9 mouse cellular contexts compared by ENCODE assay signal in the genomic region with DNA sequence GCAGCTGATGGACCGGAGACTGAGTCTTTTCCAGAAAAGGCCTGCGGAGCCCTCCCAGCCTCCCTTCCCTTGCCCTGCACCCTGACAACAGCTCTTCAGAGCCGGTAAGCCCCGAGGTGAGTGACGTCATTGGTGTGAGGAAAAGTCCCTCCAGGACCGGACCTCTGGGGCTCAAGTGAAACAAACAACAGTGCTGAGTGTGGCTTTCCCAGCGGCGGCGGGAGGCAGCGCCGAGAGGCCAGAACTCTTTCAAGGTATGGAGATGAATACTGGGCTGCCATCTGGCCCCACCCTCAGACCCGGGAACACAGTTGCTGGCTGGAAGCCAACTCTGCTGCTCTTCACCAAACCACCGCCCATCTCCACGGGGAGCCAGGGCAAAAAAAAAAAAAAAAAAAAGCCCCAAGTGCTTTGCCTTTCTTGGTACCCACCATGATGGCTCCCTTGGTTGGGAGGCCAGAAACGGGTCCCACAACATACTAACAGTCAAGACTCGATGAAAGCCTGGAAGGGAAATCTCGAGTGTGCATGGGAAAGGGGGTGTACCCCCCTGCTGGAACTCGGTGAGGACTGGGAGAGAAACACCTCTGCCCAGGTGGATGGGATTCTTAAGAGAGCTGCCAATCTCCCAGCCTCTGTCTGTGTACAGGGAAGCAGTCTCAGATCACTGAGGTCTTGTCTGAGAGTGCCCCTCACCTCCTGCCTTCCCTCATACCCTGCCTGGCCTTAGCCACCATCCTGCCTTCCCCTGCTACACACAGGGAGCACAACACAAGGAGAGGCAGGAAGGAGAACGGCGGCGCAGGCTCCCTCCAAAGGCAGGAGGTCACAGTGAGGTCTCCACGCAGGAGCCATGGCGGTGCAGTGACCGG. TPM values are rescaled to one million over a fixed set of nuclear protein-coding genes. Genes with fewer than 3 reads are reported as not detected.
A peak's percentile ranks its signal among the peaks of the same experiment; 100 is the strongest.
DNase-seq lines count a peak whose midpoint lies in the region; ATAC-seq and TF ChIP-seq lines count a peak whose summit lies in the region.
"Had no signal": no experiment of that assay in that cellular context is flagged by ENCODE, and none has a peak within 500 bp of the region (broad histone marks: within the 10 kb centered on the region; RNA-seq: fewer than 3 reads in every experiment).

No protein-coding gene starts in this region.

- H3K27ac ChIP-seq in kidney, embryonic 14.5 days (ENCODE audit: low read depth, low read length): no peak overlapping the region
- H3K27ac ChIP-seq in intestine, embryonic 16.5 days (ENCODE audit: low read length): no peak overlapping the region
- H3K27ac ChIP-seq: hindbrain, embryonic 15.5 days had no signal

- no peak overlapping the region for H3K4me3 ChIP-seq in kidney, embryonic 14.5 days (ENCODE audit: low read length)
- H3K4me3 ChIP-seq in G1E (ENCODE audit: low read depth, low read length): peak overlapping the region; percentile 19
- peak overlapping the region; percentile 29; the same call in 1 of the 2 replicates for H3K4me3 ChIP-seq in intestine, embryonic 16.5 days (ENCODE audit: low read length)

- H3K9ac ChIP-seq in kidney, embryonic 14.5 days (ENCODE audit: low read depth, low read length): no peak overlapping the region
- no peak overlapping the region for H3K9ac ChIP-seq in intestine, embryonic 16.5 days (ENCODE audit: low read depth, low read length)
- H3K9ac ChIP-seq: hindbrain, embryonic 15.5 days had no signal

- no peaks in the 10 kb centered on the region for H3K36me3 ChIP-seq in kidney, embryonic 14.5 days (ENCODE audit: control insufficient read depth, insufficient read depth, low read length)
- no peaks in the 10 kb centered on the region for H3K36me3 ChIP-seq in G1E (replicated peaks)
- H3K36me3 ChIP-seq in intestine, embryonic 16.5 days (ENCODE audit: control insufficient read depth, insufficient read depth, low read length): no peaks in the 10 kb centered on the region

- WGBS in kidney, embryonic 14.5 days: 10% methylated on average over 24 of the region's 24 CpGs
- 19% methylated on average over 24 of the region's 24 CpGs for WGBS in intestine, embryonic 16.5 days

- peaks cover 83% of the 10 kb centered on the region for H3K27me3 ChIP-seq in kidney, embryonic 14.5 days (ENCODE audit: control insufficient read depth, insufficient read depth, low read length)
- peaks cover 57% of the 10 kb centered on the region for H3K27me3 ChIP-seq in G1E (ENCODE audit: insufficient read depth, low read length)
- peaks cover 80% of the 10 kb centered on the region for H3K27me3 ChIP-seq in intestine, embryonic 16.5 days (replicated peaks; ENCODE audit: control insufficient read depth, insufficient read depth, low read length)

- no peaks in the 10 kb centered on the region for H3K9me3 ChIP-seq in kidney, embryonic 14.5 days (ENCODE audit: control insufficient read depth, low read length)
- peaks cover 6% of the 10 kb centered on the region; the same call in 1 of the 2 replicates for H3K9me3 ChIP-seq in G1E (replicated peaks)
- H3K9me3 ChIP-seq in intestine, embryonic 16.5 days (ENCODE audit: control insufficient read depth, low read length): no peaks in the 10 kb centered on the region
- H3K9me3 ChIP-seq: hindbrain, embryonic 15.5 days had no signal

- H3K4me2 ChIP-seq in kidney, embryonic 14.5 days (replicated peaks; ENCODE audit: low read depth, low read length): peak overlapping the region; percentile 47
- H3K4me2 ChIP-seq in intestine, embryonic 16.5 days (ENCODE audit: low read depth, low read length): no peak overlapping the region

- no peak for DNase-seq in kidney, adult 9 months
- no peak for DNase-seq in G1E (ENCODE audit: low spot score)
- DNase-seq in cerebellum, postnatal 10 days: peak; percentile 84
- DNase-seq in spleen, postnatal 36 days (ENCODE audit: low spot score in 2 of 2): no peak
- no peak for DNase-seq in layer of hippocampus, adult 18-20 months (ENCODE audit: low spot score in 2 of 2)
- no peak for DNase-seq in yolk sac, embryonic 10.5 days (ENCODE audit: low spot score)

- peaks cover 17% of the 10 kb centered on the region for H3K4me1 ChIP-seq in kidney, embryonic 14.5 days (ENCODE audit: control insufficient read depth, insufficient read depth, low read length)
- peaks cover 2% of the 10 kb centered on the region; the same call in 1 of the 2 replicates for H3K4me1 ChIP-seq in G1E (ENCODE audit: insufficient read depth, low read depth, low read length)
- peaks cover 20% of the 10 kb centered on the region for H3K4me1 ChIP-seq in intestine, embryonic 16.5 days (ENCODE audit: control insufficient read depth, insufficient read depth, low read length)

- TF ChIP-seq CTCF in G1E (IDR thresholded peaks at IDR 0.05; ENCODE audit: low read depth, low read length): no peak

- ATAC-seq in kidney, embryonic 14.5 days (ENCODE audit: low FRiP score, low TSS enrichment): no peak
- ATAC-seq in G1E (ENCODE audit: extremely low read depth, insufficient number of reproducible peaks, low FRiP score, poor library complexity, severe bottlenecking): no peak
- ATAC-seq in intestine, embryonic 16.5 days: no peak; the same call in none of the 2 replicates

RNA-seq across cellular contexts. Expression of gene Tmem151b, which starts 5.2 kb away (rescaled TPM):
- 1.7 and 2.0 TPM in 2 replicates for polyA plus RNA-seq in kidney, embryonic 14.5 days (2014; fragmentation: Nextera tagmentation; extraction: Ambion mirVana)
- not detected in 2 replicates for total RNA-seq in G1E (2014; fragmentation: Nextera tagmentation)
- total RNA-seq in G1E (2017): under 0.01 TPM in 1 of 2 replicates, not detected in the other
- polyA plus RNA-seq in G1E (2012): not detected in 2 replicates
- polyA plus RNA-seq in intestine, embryonic 16.5 days (2015; fragmentation: Nextera tagmentation; extraction: Ambion mirVana): 2.2 and 2.5 TPM in 2 replicates
- 100 to 1,000 TPM; 112 to 119 TPM for total RNA-seq in layer of hippocampus, adult 18-20 months (2021)

RNA-seq across cellular contexts. Expression of gene Nfkbie, which starts 11.3 kb away (rescaled TPM):
- 3.5 and 4.8 TPM in 2 replicates for polyA plus RNA-seq in kidney, embryonic 14.5 days (2014; fragmentation: Nextera tagmentation; extraction: Ambion mirVana)
- total RNA-seq in G1E (2014; fragmentation: Nextera tagmentation) (5.1 and 5.9 TPM in 2 replicates), G1E (2017) (11.0 and 11.1 TPM in 2 replicates)
- 8.6 and 9.2 TPM in 2 replicates for polyA plus RNA-seq in G1E (2012)
- polyA plus RNA-seq in intestine, embryonic 16.5 days (2015; fragmentation: Nextera tagmentation; extraction: Ambion mirVana): 5.0 and 5.5 TPM in 2 replicates
- total RNA-seq in layer of hippocampus, adult 18-20 months (2021): 1 to 10 TPM; 2.3 to 2.5 TPM

RNA-seq across cellular contexts. Expression of gene Slc35b2, which starts 19.4 kb away (rescaled TPM):
- polyA plus RNA-seq in kidney, embryonic 14.5 days (2014; fragmentation: Nextera tagmentation; extraction: Ambion mirVana): 122 and 140 TPM in 2 replicates
- 46.5 and 60.9 TPM in 2 replicates for total RNA-seq in G1E (2014; fragmentation: Nextera tagmentation)
- total RNA-seq in G1E (2017): 65.9 and 77.1 TPM in 2 replicates
- 24.6 and 24.9 TPM in 2 replicates for polyA plus RNA-seq in G1E (2012)
- polyA plus RNA-seq in intestine, embryonic 16.5 days (2015; fragmentation: Nextera tagmentation; extraction: Ambion mirVana): 132 and 136 TPM in 2 replicates
- total RNA-seq in layer of hippocampus, adult 18-20 months (2021): 10 to 100 TPM; 26.2 to 29.9 TPM

RNA-seq across cellular contexts. Expression of gene Tcte1, which starts 21.0 kb away (rescaled TPM):
- 0.61 and 0.70 TPM in 2 replicates for polyA plus RNA-seq in kidney, embryonic 14.5 days (2014; fragmentation: Nextera tagmentation; extraction: Ambion mirVana)
- total RNA-seq in G1E (2014; fragmentation: Nextera tagmentation) (not detected in 2 replicates), G1E (2017) (0.12 TPM in 1 of 2 replicates, not detected in the other)
- not detected in 2 replicates for polyA plus RNA-seq in G1E (2012)
- 0.20 and 0.47 TPM in 2 replicates for polyA plus RNA-seq in intestine, embryonic 16.5 days (2015; fragmentation: Nextera tagmentation; extraction: Ambion mirVana)
- total RNA-seq in layer of hippocampus, adult 18-20 months (2021): 1 to 10 TPM in 1 of 2 experiments, under 1 TPM in 1; 0.91 to 1.6 TPM

RNA-seq across cellular contexts. Expression of gene Hsp90ab1, which starts 28.8 kb away (rescaled TPM):
- polyA plus RNA-seq in kidney, embryonic 14.5 days (2014; fragmentation: Nextera tagmentation; extraction: Ambion mirVana): 1,653 and 1,961 TPM in 2 replicates
- total RNA-seq in G1E (2014; fragmentation: Nextera tagmentation) (1,427 and 1,464 TPM in 2 replicates), G1E (2017) (1,152 and 1,547 TPM in 2 replicates)
- 681 and 1,104 TPM in 2 replicates for polyA plus RNA-seq in G1E (2012)
- polyA plus RNA-seq in intestine, embryonic 16.5 days (2015; fragmentation: Nextera tagmentation; extraction: Ambion mirVana): 1,309 and 1,475 TPM in 2 replicates
- total RNA-seq in layer of hippocampus, adult 18-20 months (2021): 1,000 to 10,000 TPM; 1,799 to 1,827 TPM

Comparison
In these comparisons a context has a peak if more than half of its experiments do, and no peak if none do; other contexts are left out.
1. DNase-seq: peak in cerebellum, postnatal 10 days (2 of 2); none in kidney, adult 9 months (single experiment), G1E (single experiment), spleen, postnatal 36 days (0 of 2), layer of hippocampus, adult 18-20 months (0 of 2) and yolk sac, embryonic 10.5 days (single experiment).